Mouse (Mus musculus) forebrain, embryonic 11.5 days (tissue): ENCODE results near the gene Jmjd8. TPM values are rescaled to one million over a fixed set of nuclear protein-coding genes. Genes with fewer than 3 reads are reported as not detected.

Experiments
- ATAC-seq: fragments of 200-750 bp; cut with Nextera tagmentation; replicated peaks from 2 replicates; pipeline ENCODE4 v1.8.0; 2017; ENCODE audit warnings: moderate TSS enrichment; ENCODE audit not compliant: low FRiP score
- DNase-seq: peaks from one replicate; pipeline ENCODE4 v3.0.0-alpha.2; 2017; ENCODE audit warnings: low spot score
- H3K27ac ChIP-seq: fragments of 300-500 bp; sonication (generic); 2 replicates; pipeline ENCODE4 v1.5.1; 2014; ENCODE audit warnings: low read depth, low read length
- H3K27me3 ChIP-seq: fragments of 300-500 bp; sonication (generic); 2 replicates; pipeline ENCODE4 v1.6.1; 2014; ENCODE audit warnings: mild to moderate bottlenecking, low read length, mixed read lengths; ENCODE audit not compliant: control insufficient read depth, insufficient read depth
- H3K36me3 ChIP-seq: fragments of 300-500 bp; sonication (generic); 2 replicates; pipeline ENCODE4 v1.6.1; 2014; ENCODE audit warnings: mild to moderate bottlenecking, low read length, moderate library complexity, mixed read lengths; ENCODE audit not compliant: control insufficient read depth, insufficient read depth
- H3K4me1 ChIP-seq: fragments of 300-500 bp; sonication (generic); replicated peaks from 2 replicates; pipeline ENCODE4 v1.6.1; 2014; ENCODE audit warnings: low read length, mixed read lengths; ENCODE audit not compliant: control insufficient read depth, insufficient read depth
- H3K4me2 ChIP-seq: fragments of 300-500 bp; sonication (generic); 2 replicates; pipeline ENCODE4 v1.6.1; 2014; ENCODE audit warnings: low read depth, mild to moderate bottlenecking, low read length, moderate library complexity, mixed read lengths; ENCODE audit not compliant: severe bottlenecking
- H3K4me3 ChIP-seq: fragments of 300-500 bp; sonication (generic); 2 replicates; pipeline ENCODE4 v1.5.1; 2014; ENCODE audit warnings: low read depth, low read length
- H3K9ac ChIP-seq: fragments of 300-500 bp; sonication (generic); 2 replicates; pipeline ENCODE4 v1.6.1; 2014; ENCODE audit warnings: low read length
- H3K9me3 ChIP-seq: fragments of 300-500 bp; sonication (generic); 2 replicates; pipeline ENCODE4 v1.6.1; 2016; ENCODE audit warnings: low read length, mixed read lengths; ENCODE audit not compliant: control insufficient read depth
- WGBS: fragments of 180-500 bp; shearing (Covaris S2); extraction: QIAGEN DNeasy Blood & Tissue Kit; methylation state at CpG from one replicate; pipeline ENCODE4 v1.1.7; 2014; 5-methylcytosine and 5-hydroxymethylcytosine counted together
- polyA plus RNA-seq: library from polyadenylated mRNA; unstranded; fragments of >200 nt; fragmentation: Nextera tagmentation; extraction: Ambion mirVana; gene quantifications from 2 replicates; pipeline ENCODE4 v1.2.1, GENCODE M21; 2014

Jmjd8 gene
- polyA plus RNA-seq, 1 experiment from 2014 or later: 50.6 TPM

DNA sequence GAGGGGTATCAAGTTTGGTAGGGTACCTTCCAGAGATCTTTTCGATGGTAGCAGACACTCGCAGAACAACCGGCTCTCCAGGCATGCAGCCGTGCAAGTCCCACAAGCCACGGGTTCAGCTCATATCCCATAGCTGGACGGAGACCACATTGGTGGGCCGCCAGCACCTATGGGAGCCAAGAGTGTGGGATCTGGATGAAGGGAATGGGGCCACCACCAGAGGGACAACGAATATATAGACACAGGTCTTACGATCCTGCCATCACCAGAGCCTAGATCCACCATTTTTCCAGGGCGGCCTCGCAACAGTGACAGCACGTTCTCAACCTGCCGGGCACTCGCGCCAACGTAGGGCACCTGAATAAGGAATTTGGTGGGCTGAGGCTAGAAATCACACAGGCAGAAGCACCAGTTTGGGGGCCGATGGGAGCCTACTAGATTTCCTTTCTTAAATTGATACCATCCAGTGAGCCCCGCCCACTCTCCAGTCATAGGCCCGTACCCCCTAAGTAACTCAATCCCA, 37.3 kb upstream of the Jmjd8 start:
- H3K4me1 ChIP-seq: peaks cover 37% of the 10 kb centered on the region
- H3K27me3 ChIP-seq: no peaks in the 10 kb centered on the region
- H3K9me3 ChIP-seq: no peaks in the 10 kb centered on the region
- H3K36me3 ChIP-seq: no peaks in the 10 kb centered on the region; the same call in none of the 2 replicates
- H3K4me2 ChIP-seq: peak overlapping the region; percentile 93
- H3K27ac ChIP-seq: peak overlapping the region; percentile 94
- 30% methylated on average over 19 of the region's 19 CpGs for WGBS
- peak overlapping the region; percentile 90 for H3K9ac ChIP-seq
- H3K4me3 ChIP-seq: peak overlapping the region; percentile 75
- ATAC-seq: no peak
- peak; percentile 56 for DNase-seq

DNA sequence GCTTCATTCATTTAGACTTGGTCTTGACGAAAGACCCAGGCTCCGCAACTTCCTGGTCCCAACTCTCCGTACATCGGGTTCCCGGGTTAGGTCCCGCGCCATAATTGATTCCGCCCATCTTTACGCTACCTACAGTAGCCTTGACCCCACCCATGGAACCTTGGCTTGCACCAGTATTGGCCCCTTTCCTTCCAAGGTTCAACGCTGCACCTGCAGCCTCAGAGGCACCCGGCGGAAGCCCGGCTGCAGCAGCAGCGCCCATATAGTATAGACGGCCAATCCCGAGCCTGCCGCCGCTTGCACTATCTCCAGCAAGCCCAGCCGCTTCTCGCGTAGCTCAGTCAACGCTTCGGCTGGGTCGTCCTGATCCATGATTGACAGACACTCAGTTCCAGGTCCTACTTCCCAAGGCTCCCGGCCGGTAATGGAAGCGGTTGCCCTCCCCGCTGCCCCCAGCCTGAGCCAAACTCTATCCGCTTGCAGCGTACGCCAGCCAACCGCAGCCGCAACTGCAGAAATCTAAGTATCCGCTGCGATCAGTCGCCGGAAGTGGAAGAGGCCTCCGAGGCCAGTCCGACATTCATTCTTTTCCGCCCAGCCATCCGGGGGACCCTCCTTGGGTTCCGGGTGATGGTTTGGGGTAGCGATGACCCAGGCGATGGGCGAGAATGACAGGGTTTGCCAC, 36.7 kb upstream of the Jmjd8 start:
- WGBS: under 1% methylated on average over 45 of the region's 45 CpGs
- Histone ChIP-seq H3K4me3 (peak overlapping the region; percentile 75), H3K9me3 (no peaks in the 10 kb centered on the region), H3K36me3 (no peaks in the 10 kb centered on the region; the same call in none of the 2 replicates), H3K27ac (peak overlapping the region; percentile 94), H3K9ac (peak overlapping the region; percentile 90), H3K4me1 (peaks cover 37% of the 10 kb centered on the region), H3K27me3 (no peaks in the 10 kb centered on the region), H3K4me2 (peak overlapping the region; percentile 93)
- ATAC-seq: peak; percentile 49
- peak; percentile 91 for DNase-seq

DNA sequence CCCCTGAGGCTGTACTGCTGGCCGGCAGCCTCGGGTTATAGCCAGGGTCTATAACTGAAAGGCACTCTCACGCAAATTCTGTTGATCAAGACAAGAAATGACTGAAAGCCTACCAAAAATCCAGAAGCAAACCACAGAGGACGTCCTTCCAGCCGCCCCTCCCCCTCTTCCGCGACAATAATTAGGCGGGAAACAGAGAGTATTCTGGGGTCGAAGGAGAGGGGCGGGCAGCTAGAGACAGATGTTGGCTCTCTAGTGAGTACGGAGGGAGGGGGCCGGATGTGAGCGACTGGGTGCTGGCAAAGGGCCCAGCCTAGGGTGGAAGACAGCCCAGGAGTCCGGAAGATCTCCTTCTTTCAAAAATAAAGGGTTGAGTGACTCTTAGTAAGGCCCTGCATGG, 36.1 kb upstream of the Jmjd8 start, which contains the start of gene Fam173a:
TSS of gene Fam173a (minus strand) at position 287 of the 400 bp plus-strand sequence.
- WGBS: under 1% methylated on average over 14 of the region's 14 CpGs
- H3K4me3 ChIP-seq: peak within 1 kb of the TSS; percentile 75

DNA sequence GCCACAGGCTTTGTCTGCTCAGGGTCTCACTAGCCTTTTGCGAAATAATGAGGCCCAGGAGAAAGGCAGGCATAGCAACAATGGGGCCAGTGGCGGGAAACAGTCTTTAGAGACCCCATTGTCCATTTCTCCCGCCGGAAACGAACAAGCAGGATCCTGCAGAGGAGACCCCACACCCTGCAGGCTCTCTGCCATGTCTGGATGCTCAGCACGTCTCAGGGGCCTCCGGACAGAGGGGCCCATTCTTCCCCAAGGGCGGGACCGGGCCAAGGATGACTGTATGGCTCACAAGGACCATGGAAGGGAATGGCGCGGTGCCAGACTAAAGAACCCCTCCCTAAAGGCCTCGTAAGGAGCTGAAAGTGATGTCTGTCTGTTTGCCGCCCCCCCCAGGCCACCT, 34.5 kb upstream of the Jmjd8 start:
- ATAC-seq: peak; percentile 32; the same call in 1 of the 2 replicates
- WGBS: 20% methylated on average over 13 of the region's 13 CpGs
- Histone ChIP-seq H3K9ac (peak overlapping the region; percentile 90), H3K4me2 (peak overlapping the region; percentile 91), H3K27me3 (no peaks in the 10 kb centered on the region), H3K4me1 (peaks cover 37% of the 10 kb centered on the region), H3K27ac (peak overlapping the region; percentile 94), H3K4me3 (peak overlapping the region; percentile 82), H3K36me3 (no peaks in the 10 kb centered on the region; the same call in 1 of the 2 replicates), H3K9me3 (no peaks in the 10 kb centered on the region)
- peak; percentile 74 for DNase-seq

More for the DNA sequence above, 36.1 kb upstream of the Jmjd8 start, which contains the start of gene Fam173a:
- Histone ChIP-seq H3K27me3 (no peaks in the 10 kb centered on the region), H3K9ac (peak within 1 kb of the TSS; percentile 90), H3K27ac (peak within 1 kb of the TSS; percentile 94), H3K4me2 (peak within 1 kb of the TSS; percentile 93), H3K4me1 (peaks cover 37% of the 10 kb centered on the region), H3K36me3 (no peaks in the 10 kb centered on the region; the same call in none of the 2 replicates), H3K9me3 (no peaks in the 10 kb centered on the region)
- DNase-seq: peak; percentile 83
- peak; percentile 34; the same call in 1 of the 2 replicates for ATAC-seq

DNA sequence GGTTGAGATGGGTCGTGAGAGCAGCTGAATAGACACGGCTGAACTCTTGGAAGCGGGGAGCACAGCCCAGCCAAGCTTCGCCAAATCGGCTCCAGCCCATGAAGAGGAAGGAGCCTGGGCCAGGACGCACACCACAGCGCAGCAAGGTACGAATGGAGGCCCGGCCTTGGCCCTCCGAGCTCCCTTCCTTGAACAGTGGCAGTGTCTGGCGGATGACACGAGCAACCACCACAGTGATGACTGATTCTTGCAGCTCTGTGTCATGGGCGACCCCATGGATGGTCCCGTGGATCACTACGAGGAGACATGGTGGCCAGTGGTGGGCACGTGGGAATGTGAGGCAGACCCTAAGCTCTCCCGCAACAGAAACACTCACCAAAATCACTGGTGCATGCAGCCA, 33.7 kb upstream of the Jmjd8 start:
- 51% methylated on average over 17 of the region's 17 CpGs for WGBS
- no peaks in the 10 kb centered on the region for H3K27me3 ChIP-seq
- H3K9me3 ChIP-seq: no peaks in the 10 kb centered on the region
- DNase-seq (peak; percentile 66), ATAC-seq (no peak)
- peaks cover 37% of the 10 kb centered on the region for H3K4me1 ChIP-seq
- H3K4me3 ChIP-seq: peak overlapping the region; percentile 82
- peak overlapping the region; percentile 91 for H3K4me2 ChIP-seq
- H3K36me3 ChIP-seq: no peaks in the 10 kb centered on the region
- H3K9ac ChIP-seq: peak overlapping the region; percentile 90
- peak overlapping the region; percentile 94 for H3K27ac ChIP-seq

DNA sequence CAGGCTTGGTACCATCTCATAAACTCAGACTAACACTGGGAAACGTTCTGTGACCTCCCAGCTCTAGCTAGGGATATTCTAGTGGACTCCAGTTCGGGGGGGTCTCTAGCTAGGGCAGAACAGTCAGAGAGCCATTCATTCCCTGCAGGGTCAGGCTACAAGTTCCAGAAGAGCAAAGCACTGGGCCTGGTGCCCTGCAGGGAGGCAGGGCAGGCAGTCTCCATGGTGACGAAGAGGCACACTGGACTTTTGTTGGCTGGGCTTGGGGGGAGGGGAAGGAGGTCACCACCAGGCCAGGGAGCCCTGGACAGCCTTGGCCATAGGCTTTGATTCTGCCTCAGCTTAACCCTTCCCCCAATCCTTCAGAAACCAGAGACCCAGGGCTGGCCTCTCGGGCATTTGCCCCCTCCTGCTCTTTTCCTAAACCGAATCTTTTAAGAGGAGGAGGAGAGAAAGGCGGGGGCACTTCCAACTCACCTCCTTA, 33.0 kb upstream of the Jmjd8 start, which contains the start of gene AC134908.4:
TSS of gene AC134908.4 (minus strand) at position 51 of the 484 bp plus-strand sequence.
- no peaks in the 10 kb centered on the region for H3K36me3 ChIP-seq
- peak within 1 kb of the TSS; percentile 94 for H3K27ac ChIP-seq
- peak within 1 kb of the TSS; percentile 91 for H3K4me2 ChIP-seq
- H3K4me3 ChIP-seq: peak within 1 kb of the TSS; percentile 82
- H3K9me3 ChIP-seq: no peaks in the 10 kb centered on the region
- ATAC-seq (peak; percentile 32), DNase-seq (peak; percentile 81)
- WGBS: under 1% methylated on average over 6 of the region's 6 CpGs
- no peaks in the 10 kb centered on the region for H3K27me3 ChIP-seq
- peaks cover 35% of the 10 kb centered on the region for H3K4me1 ChIP-seq
- peak within 1 kb of the TSS; percentile 90 for H3K9ac ChIP-seq

DNA sequence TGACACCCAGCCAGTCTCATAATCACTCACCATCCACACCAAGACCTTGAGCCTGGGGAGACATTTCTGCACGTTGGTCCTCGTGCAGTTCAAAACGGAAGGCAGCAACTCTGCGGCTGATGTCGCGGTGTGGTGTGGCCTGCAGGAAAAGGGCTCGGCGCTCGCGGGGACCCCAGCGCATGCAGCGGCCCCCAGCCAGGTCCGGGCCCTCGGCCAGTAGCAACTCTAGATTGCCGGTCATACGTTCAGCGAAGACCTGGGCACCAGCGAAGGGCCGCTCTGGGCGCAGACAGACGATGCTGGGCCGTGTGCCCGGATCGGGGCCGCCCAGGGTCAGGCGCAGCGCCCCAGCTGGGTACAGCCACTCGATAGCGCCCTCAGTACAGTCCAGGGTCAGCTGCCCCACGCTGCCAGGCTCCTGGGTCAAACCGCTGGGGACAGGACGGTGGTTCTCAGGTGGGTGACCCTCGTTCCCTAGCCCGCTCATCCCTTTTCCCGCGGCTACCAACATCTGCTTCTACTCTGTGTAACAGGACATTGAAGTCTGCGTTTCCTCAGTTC, 32.4 kb upstream of the Jmjd8 start:
- WGBS: under 1% methylated on average over 37 of the region's 37 CpGs
- Histone ChIP-seq H3K36me3 (no peaks in the 10 kb centered on the region), H3K27ac (peak overlapping the region; percentile 94), H3K4me3 (peak overlapping the region; percentile 82), H3K9ac (peak overlapping the region; percentile 90), H3K9me3 (no peaks in the 10 kb centered on the region), H3K4me1 (peaks cover 31% of the 10 kb centered on the region), H3K4me2 (peak overlapping the region; percentile 91), H3K27me3 (no peaks in the 10 kb centered on the region)
- no peak for ATAC-seq
- peak; percentile 68 for DNase-seq

DNA sequence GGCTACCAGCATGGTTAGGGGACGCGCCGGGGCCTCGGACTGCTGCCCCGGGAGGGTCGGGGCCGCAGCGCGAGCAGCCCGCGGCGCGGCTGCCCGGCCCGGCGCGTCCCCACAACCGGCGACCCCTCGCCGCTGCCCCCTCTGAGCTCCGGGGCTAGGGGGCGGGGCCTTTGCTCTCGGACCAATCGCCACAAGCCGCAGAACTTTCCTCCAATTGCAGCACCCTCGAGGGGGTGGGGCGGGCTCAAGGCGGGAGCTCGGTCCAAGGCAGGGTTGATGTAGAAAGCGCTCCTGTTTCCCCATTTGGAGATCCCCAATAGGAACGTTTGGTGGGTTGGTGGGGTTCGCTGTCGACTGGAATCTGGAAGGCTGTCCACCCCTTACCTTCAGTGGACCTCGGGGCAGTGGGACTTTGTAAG, 31.7 kb upstream of the Jmjd8 start, which contains the start of gene Metrn:
TSS of gene Metrn (minus strand) at position 186 of the 419 bp plus-strand sequence.
- Histone ChIP-seq H3K4me2 (peak within 1 kb of the TSS; percentile 91), H3K27me3 (no peaks in the 10 kb centered on the region), H3K4me3 (peak within 1 kb of the TSS; percentile 82), H3K36me3 (no peaks in the 10 kb centered on the region), H3K9me3 (no peaks in the 10 kb centered on the region), H3K9ac (peak within 1 kb of the TSS; percentile 90), H3K4me1 (peaks cover 29% of the 10 kb centered on the region), H3K27ac (peak within 1 kb of the TSS; percentile 94)
- WGBS: 1% methylated on average over 30 of the region's 35 CpGs
- peak; percentile 72 for ATAC-seq
- DNase-seq: peak; percentile 96
